Mouse (Mus musculus): ENCODE measurements at regions not wholly inside any gene's neighbourhood (a gene's known extent, or its start where the extent isn't known, plus 50 kb on each side); places are given as distances from the start of the nearest gene placed in this dataset.

- peak; percentile 13 to 14 for DNase-seq (ENCODE audit: low spot score in 2 of 2)
Observed at GRCm38 (mm10) chr14:61998259-61998658, 294.1 kb upstream of the Rnaseh2b start.

- no peak for DNase-seq (ENCODE audit: low spot score in 2 of 2)
Observed at GRCm38 (mm10) chr14:62001481-62001949, 290.9 kb upstream of the Rnaseh2b start.

- no peak for DNase-seq (ENCODE audit: low spot score in 2 of 2)
Observed at GRCm38 (mm10) chr14:62002131-62002530, 290.3 kb upstream of the Rnaseh2b start.

DNA sequence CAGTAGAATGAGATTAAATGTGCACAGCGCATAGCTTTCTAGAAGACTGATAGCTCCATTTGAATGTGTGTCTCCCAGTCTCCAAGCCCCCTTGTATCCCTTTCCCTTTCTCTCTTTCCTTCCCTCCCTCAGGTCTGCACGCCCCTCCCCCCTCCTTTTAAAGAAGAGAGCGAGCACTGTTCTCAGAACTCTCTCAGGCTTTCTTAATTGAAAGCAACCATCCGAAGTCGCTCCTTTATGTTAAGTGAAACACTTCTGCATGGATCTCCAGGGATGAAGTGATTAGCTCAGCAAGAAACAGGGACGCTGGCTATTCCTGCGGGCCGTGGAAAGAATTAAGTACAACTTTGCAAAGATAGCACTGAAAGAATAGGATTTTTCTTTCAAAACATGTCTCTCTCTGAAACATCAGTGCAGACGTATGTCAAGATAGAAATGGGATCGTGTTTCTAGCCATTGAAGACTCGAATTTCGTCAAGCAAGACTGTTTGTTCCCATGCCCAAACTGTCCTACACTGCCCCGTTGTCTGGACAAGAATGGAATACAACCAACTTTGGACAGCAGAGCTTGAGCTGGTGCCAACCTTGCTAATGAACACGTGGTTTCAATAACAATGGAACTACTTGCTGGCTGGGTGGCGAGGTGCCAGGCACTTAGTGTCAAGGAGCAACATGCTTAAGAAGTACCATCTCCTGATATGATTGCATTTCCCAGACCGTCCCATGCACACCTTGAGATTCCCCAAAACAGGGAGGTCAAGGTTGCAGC lies 289.2 kb upstream of the Rnaseh2b start:
- no peak for DNase-seq (ENCODE audit: low spot score in 2 of 2)

DNA sequence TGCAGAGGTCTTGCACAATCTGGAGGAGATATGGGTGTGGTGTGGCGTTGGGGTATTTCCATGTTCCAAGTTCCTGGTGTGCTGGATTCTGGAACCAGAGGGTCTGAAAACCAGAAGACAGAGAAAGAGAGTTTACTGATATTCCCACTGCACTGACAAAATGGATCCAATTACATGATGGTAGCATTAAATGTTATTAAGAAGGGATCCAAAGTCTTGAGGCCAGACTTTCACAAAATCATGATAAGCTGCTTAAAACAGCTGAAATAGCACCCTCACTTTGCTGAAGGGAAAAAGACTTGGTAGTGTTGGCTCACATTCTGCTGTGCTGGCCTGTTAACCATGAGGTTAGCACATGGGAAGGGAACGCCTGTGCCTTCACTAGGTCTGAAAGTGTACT lies 288.6 kb upstream of the Rnaseh2b start:
- DNase-seq (ENCODE audit: low spot score in 2 of 2) = no peak

DNA sequence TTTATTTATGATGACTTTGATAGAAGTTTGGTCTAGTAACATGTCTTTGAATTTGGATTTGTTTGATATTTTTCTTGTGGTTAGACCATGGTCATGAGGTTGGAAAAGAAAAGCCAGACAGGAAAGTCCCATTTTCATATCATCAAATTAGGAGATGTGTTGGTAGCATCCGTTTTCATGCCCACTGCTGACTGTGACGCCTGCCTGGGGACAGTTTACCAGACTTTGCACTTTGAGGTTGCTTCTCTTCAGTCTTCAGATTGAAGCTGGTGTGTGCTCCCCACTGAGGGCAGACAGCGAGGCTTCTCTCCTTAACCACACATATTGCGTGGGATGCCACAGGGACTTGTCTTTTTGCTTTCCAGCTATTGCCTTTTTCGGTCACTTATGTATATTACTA lies 283.7 kb upstream of the Rnaseh2b start:
- DNase-seq (ENCODE audit: low spot score in 2 of 2) = no peak

- DNase-seq (ENCODE audit: low spot score in 2 of 2) = no peak
Observed at GRCm38 (mm10) chr14:62018804-62019203, 273.6 kb upstream of the Rnaseh2b start.

DNA sequence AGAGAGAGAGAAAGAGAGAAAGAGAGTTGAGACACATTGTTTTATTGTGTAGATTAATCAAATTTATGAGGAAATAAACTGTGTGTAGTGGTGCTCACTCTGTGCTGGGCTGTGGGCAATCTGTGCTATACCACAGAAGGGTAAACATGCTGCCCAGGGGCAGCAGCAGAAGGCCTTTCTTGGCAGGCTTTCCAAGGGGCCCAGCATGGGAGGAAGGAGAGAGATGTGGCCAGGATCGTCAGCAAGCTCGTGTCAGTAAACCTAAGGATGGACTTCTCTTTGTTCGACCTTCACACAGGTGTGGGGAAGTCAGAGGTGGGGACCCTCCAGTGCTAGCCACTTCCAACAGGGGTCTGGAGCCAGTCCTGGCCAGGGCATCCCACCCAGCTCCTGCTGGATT lies 271.4 kb upstream of the Rnaseh2b start:
- no peak for DNase-seq (ENCODE audit: low spot score in 2 of 2)

DNA sequence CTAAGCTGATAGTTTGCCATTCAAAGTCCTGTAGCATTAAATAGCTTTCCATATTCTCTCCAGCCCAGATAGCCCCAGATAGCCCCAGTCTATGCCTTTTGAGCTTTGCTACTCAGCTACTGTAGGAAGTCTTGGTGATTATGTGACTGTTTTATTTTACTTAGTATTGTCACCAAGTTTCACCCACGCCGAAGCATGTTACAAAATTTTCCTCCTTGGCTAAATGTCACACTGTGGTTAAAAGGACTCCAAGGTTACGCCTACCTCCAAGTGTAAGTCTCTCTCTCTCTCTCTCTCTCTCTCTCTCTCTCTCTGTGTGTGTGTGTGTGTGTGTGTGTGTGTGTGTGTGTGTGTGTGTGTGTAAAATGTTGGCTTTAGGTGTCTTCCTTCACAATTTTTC lies 270.2 kb upstream of the Rnaseh2b start:
- DNase-seq (ENCODE audit: low spot score in 2 of 2) = no peak

DNA sequence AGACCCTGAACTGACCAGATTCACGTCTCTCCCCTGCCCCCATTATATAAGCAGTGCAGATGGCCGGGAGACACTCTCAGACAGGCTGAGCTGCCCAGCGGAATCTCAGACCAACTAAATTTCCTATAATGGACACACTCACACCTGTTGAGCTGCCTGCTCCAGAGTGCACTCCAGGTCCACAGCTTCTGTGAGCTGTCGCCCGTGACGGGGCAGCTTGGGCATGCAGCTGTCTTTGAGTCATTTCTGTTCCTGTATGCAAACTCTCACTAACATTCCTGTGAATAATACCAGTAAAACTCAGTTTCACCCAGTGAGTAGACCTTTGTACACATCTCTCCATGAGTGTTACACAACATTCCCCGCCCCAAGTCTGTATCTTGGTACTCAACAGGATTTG lies 269.4 kb upstream of the Rnaseh2b start:
- DNase-seq (ENCODE audit: low spot score in 2 of 2) = no peak

GRCm38 (mm10) chr14:62027751-62028279 lies 264.6 kb upstream of the Rnaseh2b start:
- DNase-seq (ENCODE audit: low spot score in 2 of 2) = no peak

GRCm38 (mm10) chr14:62030059-62030458 lies 262.3 kb upstream of the Rnaseh2b start:
- DNase-seq (ENCODE audit: low spot score in 2 of 2) = no peak

- no peak for DNase-seq (ENCODE audit: low spot score in 2 of 2)
Observed at GRCm38 (mm10) chr14:62033661-62034060, 258.7 kb upstream of the Rnaseh2b start.

DNA sequence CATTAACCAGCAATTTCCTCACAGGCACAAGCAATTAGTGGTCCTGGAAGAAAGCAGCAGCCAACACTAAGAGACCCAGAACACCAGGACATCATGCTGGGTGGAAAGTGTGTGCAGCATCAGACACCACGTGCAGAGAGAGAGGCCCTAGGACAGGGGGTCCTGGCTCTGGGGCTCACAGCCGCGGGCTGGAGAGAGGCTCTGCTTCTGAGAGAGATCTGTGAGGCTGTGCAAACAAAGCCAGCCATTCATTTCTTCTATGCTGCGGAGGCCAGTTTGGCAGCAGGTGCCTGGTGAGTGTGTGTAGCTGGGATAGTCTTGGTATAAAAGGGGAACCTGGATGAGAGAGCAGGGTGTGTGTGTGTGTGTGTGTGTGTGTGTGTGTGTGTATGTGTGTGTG lies 257.7 kb upstream of the Rnaseh2b start:
- DNase-seq (ENCODE audit: low spot score in 2 of 2) = no peak

DNA sequence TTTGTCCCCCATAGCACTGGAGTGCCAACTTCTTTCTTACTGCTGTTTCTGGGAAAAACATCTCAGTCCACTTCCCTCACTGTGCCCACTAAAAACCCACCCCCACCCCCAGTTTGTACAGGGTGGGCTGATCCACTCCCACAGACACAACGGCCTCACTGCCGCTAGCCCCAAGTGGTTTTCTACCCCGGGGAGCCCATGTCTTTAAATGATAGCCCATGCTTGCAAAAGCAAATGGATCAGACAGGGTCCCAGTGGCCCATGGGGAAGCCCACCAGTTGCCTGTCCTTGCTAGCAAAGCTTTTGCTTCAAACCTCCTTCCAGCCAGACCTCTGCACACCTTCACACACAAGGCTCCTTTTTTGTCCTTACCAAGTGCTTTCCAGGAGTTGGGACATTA lies 257.0 kb upstream of the Rnaseh2b start:
- no peak for DNase-seq (ENCODE audit: low spot score in 2 of 2)

GRCm38 (mm10) chr14:62037514-62037913 lies 254.9 kb upstream of the Rnaseh2b start:
- DNase-seq (ENCODE audit: low spot score in 2 of 2) = no peak

DNA sequence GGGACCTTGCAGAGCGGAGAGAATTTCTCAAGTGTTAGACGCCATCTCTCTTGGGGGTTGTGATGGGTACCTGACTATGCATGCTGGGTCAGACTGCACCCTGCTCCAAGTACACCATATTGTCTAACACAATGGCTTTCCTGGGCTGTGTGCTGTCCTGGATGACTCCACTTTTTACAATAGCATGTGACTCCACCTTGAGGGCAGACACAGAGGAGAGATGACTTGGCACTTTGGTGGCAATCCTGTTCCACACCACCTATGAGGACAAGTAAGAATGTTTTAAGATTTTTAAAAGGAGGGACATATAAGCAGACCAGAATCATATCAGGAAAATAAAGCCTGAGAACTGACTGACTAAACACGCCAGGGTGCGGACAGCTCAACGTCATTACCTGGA lies 254.5 kb upstream of the Rnaseh2b start:
- DNase-seq (ENCODE audit: low spot score in 2 of 2) = no peak

DNA sequence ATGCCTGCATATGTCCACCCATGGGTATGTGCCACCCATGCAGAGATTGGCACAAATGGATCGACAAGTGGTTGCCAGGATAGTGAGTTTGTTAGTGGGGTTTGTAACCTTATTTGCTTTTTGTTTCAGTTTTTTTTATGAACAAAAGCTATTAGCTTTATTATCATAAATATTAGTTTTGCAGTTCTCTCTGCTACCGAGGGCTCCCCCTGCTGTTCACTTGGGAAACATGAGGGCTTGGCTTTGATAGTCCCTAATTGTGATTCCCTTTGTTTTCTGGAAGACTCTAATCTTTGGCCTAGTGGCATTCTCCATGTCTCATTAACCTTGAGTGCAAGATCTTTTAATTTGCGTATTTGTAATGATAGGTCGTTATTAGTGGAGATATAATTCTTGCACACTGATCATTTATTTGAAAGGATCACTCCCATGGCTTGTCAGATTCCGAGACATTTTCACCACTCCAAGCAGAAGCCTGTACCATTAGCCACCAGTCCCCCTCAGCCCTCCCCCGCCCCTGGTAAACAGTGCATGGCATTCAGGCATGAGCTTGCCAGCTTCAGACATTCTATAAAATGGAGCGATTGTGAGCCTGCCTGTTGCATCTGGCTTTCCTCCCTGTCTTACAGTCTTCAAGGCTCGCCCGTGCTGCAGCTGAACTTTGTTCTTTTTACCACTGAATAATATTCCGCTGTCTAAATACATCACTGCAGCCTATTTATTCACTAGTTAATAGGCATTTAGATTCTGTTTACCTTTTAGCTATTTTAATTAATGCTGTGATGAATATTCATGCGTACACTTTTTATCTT lies 249.9 kb upstream of the Rnaseh2b start:
- peak; percentile 20 to 35 for DNase-seq (ENCODE audit: low spot score in 2 of 2)

GRCm38 (mm10) chr14:62043117-62043422 lies 249.3 kb upstream of the Rnaseh2b start:
- DNase-seq (ENCODE audit: low spot score in 2 of 2) = no peak

- DNase-seq (ENCODE audit: low spot score in 2 of 2) = no peak
Observed at GRCm38 (mm10) chr14:62050941-62051340, 241.4 kb upstream of the Rnaseh2b start.

- no peak for DNase-seq (ENCODE audit: low spot score in 2 of 2)
Observed at GRCm38 (mm10) chr14:62051923-62052322, 240.5 kb upstream of the Rnaseh2b start.

DNA sequence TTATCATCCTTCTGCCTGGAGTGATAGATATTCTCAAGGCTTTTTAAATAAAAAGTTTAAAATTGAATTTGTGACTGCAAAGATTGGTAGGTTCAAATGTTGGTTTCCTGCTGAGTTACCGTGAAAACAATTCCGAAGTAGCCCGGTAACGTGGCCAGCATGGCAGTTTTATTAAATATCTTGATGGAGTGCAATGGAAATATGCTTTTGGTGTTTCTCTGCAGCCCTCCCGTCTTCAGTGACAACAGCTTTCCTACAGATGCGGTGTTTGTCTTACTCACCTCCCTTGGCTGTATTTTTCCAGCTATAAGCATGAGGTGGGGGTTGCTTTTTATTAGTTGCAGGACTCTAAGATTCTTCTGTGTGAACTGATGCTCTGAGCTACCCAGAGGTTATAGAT lies 239.4 kb upstream of the Rnaseh2b start:
- DNase-seq (ENCODE audit: low spot score in 2 of 2) = no peak

- DNase-seq (ENCODE audit: low spot score in 2 of 2) = no peak
Observed at GRCm38 (mm10) chr14:62057096-62057495, 235.3 kb upstream of the Rnaseh2b start.
